Mouse (Mus musculus): ENCODE results near the gene Vmn1r12. TPM values are rescaled to one million over a fixed set of nuclear protein-coding genes. Genes with fewer than 3 reads are reported as not detected.
"Not testable (repeated sequence)": the region's sequence is repeated elsewhere in the genome, so short reads cannot be mapped to it uniquely, and the experiment has no call there.

Vmn1r12 gene
- polyA plus RNA-seq (2012; rRNA removed), result not detected in 2 replicates

DNA sequence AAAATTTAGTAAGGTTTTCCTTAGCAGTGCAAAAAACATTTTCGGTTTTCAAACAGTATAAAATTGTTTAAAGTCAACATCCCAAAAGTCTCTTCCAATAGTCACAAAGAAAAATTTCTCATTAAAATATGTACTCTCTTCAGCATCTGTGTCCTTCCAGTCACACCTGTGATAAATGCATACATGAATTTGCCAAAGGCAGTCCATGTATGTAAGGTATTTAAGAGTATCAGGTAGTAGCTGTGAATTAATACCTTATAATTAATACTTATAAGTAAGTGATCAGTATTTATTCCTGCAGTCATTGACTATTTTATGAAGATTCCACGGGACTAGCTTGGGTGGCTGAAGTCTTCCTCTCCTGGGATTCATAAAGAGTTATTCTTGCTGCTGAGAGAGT, at the start of gene Vmn1r12:
Vmn1r12 (plus strand) TSS at position 301 of the 400 bp plus-strand sequence.
- no peak for TF ChIP-seq POLR2A (IDR thresholded peaks at IDR 0.05; ENCODE audit: low read depth, low read length)
- 83% methylated on average over 2 of the region's 2 CpGs for WGBS

GRCm38 (mm10) chr6:57109154-57109553, 47.6 kb upstream of the Vmn1r12 start, which contains the start of gene Vmn1r10:
Gene Vmn1r10 (plus strand): TSS chr6:57109454.
- Histone ChIP-seq H3K4me1 (ENCODE audit: control insufficient read depth, insufficient read depth, insufficient read length) (no peaks in the 10 kb centered on the region), H3K36me3 (ENCODE audit: control insufficient read depth, insufficient read depth, low read length) (no peaks in the 10 kb centered on the region), H3K27me3 (ENCODE audit: control insufficient read depth, insufficient read depth, low read length) (no peaks in the 10 kb centered on the region), H3K4me3 (ENCODE audit: extremely low read depth, insufficient read depth, insufficient read length) (no peak within 1 kb of the TSS), H3K27ac (ENCODE audit: insufficient read depth, low read length) (no peak within 1 kb of the TSS)
- no peak for DNase-seq (ENCODE audit: low read depth in 1 of 2, low spot score in 2 of 2)
- TF ChIP-seq POLR2A (IDR thresholded peaks at IDR 0.05; ENCODE audit: low read depth, low read length) (no peak), CTCF (IDR thresholded peaks at IDR 0.05; ENCODE audit: extremely low read depth, insufficient read depth, insufficient read length, insufficient replicate concordance) (no peak)
- 82% methylated on average over 3 of the region's 3 CpGs for WGBS

More for the DNA sequence above, at the start of gene Vmn1r12:
- no peaks in the 10 kb centered on the region for H3K4me1 ChIP-seq (ENCODE audit: control insufficient read depth, insufficient read depth, insufficient read length)
- H3K4me3 ChIP-seq (ENCODE audit: extremely low read depth, insufficient read depth, insufficient read length), result no peak within 1 kb of the TSS
- DNase-seq (ENCODE audit: low read depth in 1 of 2, low spot score in 2 of 2), result no peak
- no peaks in the 10 kb centered on the region for H3K27me3 ChIP-seq (ENCODE audit: control insufficient read depth, insufficient read depth, low read length)
- H3K27ac ChIP-seq (ENCODE audit: insufficient read depth, low read length), result no peak within 1 kb of the TSS
- no peaks in the 10 kb centered on the region for H3K36me3 ChIP-seq (ENCODE audit: control insufficient read depth, insufficient read depth, low read length)

DNA sequence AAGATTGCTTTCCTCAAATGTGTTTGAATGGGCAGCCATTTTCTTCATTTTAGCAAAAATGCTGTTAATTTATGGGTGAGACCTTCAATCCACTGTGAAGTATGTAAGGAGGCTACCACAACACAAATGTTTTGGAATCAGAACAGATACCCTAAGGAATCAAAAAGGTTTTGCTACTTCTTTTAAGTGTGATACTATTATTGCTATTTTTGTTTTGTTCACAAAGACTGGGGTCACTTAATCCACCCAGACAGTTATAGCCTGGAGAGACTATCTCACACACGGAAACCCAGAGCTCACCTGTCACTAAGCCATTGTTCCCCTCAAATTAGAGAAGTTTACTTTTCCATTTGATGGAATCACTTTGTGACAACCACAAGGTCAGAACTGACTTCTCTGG, 23.6 kb upstream of the Vmn1r12 start, which contains the start of gene Vmn1r11:
Vmn1r11 (plus strand) TSS at position 301 of the 400 bp plus-strand sequence.
- Histone ChIP-seq H3K27ac (ENCODE audit: insufficient read depth, low read length) (no peak within 1 kb of the TSS), H3K27me3 (ENCODE audit: control insufficient read depth, insufficient read depth, low read length) (no peaks in the 10 kb centered on the region), H3K36me3 (ENCODE audit: control insufficient read depth, insufficient read depth, low read length) (no peaks in the 10 kb centered on the region), H3K4me1 (ENCODE audit: control insufficient read depth, insufficient read depth, insufficient read length) (no peaks in the 10 kb centered on the region), H3K4me3 (ENCODE audit: extremely low read depth, insufficient read depth, insufficient read length) (no peak within 1 kb of the TSS)
- DNase-seq (ENCODE audit: low read depth in 1 of 2, low spot score in 2 of 2), result no peak
- 82% methylated on average over 1 of the region's 1 CpGs for WGBS
- TF ChIP-seq POLR2A (IDR thresholded peaks at IDR 0.05; ENCODE audit: low read depth, low read length) (no peak), CTCF (IDR thresholded peaks at IDR 0.05; ENCODE audit: extremely low read depth, insufficient read depth, insufficient read length, insufficient replicate concordance) (no peak)

DNA sequence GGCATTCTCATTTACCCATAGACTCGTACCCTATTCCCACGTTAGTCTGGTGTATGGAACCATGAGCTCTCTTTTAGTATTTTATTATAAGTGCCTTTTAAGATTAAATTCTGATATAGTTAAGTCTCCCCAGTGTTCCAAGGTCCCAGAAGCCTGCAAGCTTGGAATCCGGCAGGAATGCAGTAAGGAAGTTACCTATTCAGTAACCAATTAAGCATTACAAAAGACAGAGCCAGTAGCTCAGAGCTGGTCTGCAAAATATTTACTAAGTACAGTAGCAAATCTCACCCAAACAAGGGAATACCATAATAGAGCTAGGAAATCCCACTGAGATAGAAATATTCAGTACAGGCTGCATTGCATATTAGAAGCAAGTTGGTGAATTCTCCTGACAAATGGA, 33.3 kb downstream of the Vmn1r12 start:
- not testable (repeated sequence) for H3K27ac ChIP-seq (ENCODE audit: insufficient read depth, low read length); H3K4me1 ChIP-seq (ENCODE audit: control insufficient read depth, insufficient read depth, insufficient read length); H3K4me3 ChIP-seq (ENCODE audit: extremely low read depth, insufficient read depth, insufficient read length); H3K27me3 ChIP-seq (ENCODE audit: control insufficient read depth, insufficient read depth, low read length); H3K36me3 ChIP-seq (ENCODE audit: control insufficient read depth, insufficient read depth, low read length); DNase-seq (ENCODE audit: low read depth in 1 of 2, low spot score in 2 of 2)
- WGBS, result 74% methylated on average over 3 of the region's 3 CpGs

- H3K4me3 ChIP-seq (ENCODE audit: extremely low read depth, insufficient read depth, insufficient read length); H3K27me3 ChIP-seq (ENCODE audit: control insufficient read depth, insufficient read depth, low read length); H3K27ac ChIP-seq (ENCODE audit: insufficient read depth, low read length); H3K36me3 ChIP-seq (ENCODE audit: control insufficient read depth, insufficient read depth, low read length); DNase-seq (ENCODE audit: low read depth in 1 of 2, low spot score in 2 of 2); H3K4me1 ChIP-seq (ENCODE audit: control insufficient read depth, insufficient read depth, insufficient read length): not testable (repeated sequence)
- 92% methylated on average over 1 of the region's 1 CpGs for WGBS
Observed at GRCm38 (mm10) chr6:57202990-57203389, 46.3 kb downstream of the Vmn1r12 start, which contains the start of gene Vmn1r13. Gene Vmn1r13 (plus strand): TSS chr6:57203290.

Other genes starting within 250 kb of the Vmn1r12 start
- 7.8 and 10.4 TPM in 2 replicates for gene Nt5c3, start 233.0 kb upstream of the Vmn1r12 start, polyA plus RNA-seq (2012; rRNA removed)
- 0.05 TPM in 1 of 2 replicates, not detected in the other for gene Vmn1r4, start 232.9 kb upstream of the Vmn1r12 start, polyA plus RNA-seq (2012; rRNA removed)
- not detected in 2 replicates for gene Vmn1r5, start 186.6 kb upstream of the Vmn1r12 start, polyA plus RNA-seq (2012; rRNA removed)
- gene Vmn1r6, start 159.7 kb upstream of the Vmn1r12 start, polyA plus RNA-seq (2012; rRNA removed), result not detected in 2 replicates
- not detected in 2 replicates for gene Vmn1r7, start 131.6 kb upstream of the Vmn1r12 start, polyA plus RNA-seq (2012; rRNA removed)
- gene Vmn1r8, start 124.6 kb upstream of the Vmn1r12 start, polyA plus RNA-seq (2012; rRNA removed), result not detected in 2 replicates
- gene Vmn1r9, start 90.1 kb upstream of the Vmn1r12 start, polyA plus RNA-seq (2012; rRNA removed), result not detected in 2 replicates
- gene Vmn1r10, start 47.5 kb upstream of the Vmn1r12 start, polyA plus RNA-seq (2012; rRNA removed), result not detected in 2 replicates
- gene Vmn1r11, start 23.5 kb upstream of the Vmn1r12 start, polyA plus RNA-seq (2012; rRNA removed), result not detected in 2 replicates
- gene Vmn1r13, start 46.4 kb downstream of the Vmn1r12 start, polyA plus RNA-seq (2012; rRNA removed), result not detected in 2 replicates
- gene Vmn1r14, start 74.8 kb downstream of the Vmn1r12 start, polyA plus RNA-seq (2012; rRNA removed), result not detected in 2 replicates
- not detected in 2 replicates for gene Vmn1r15, start 101.0 kb downstream of the Vmn1r12 start, polyA plus RNA-seq (2012; rRNA removed)
- not detected in 2 replicates for gene Vmn1r16, start 172.6 kb downstream of the Vmn1r12 start, polyA plus RNA-seq (2012; rRNA removed)
- gene Vmn1r17, start 206.8 kb downstream of the Vmn1r12 start, polyA plus RNA-seq (2012; rRNA removed), result not detected in 2 replicates
- not detected in 2 replicates for gene Vmn1r18, start 238.9 kb downstream of the Vmn1r12 start, polyA plus RNA-seq (2012; rRNA removed)
- not detected in 2 replicates for gene Vmn1r19, start 246.9 kb downstream of the Vmn1r12 start, polyA plus RNA-seq (2012; rRNA removed)

Measured in spleen, adult 2 months (tissue).